Mouse (Mus musculus) left cerebral cortex, postnatal 36 days (tissue): ENCODE measurements around the gene Pcgf1. TPM values are rescaled to one million over a fixed set of nuclear protein-coding genes. Genes with fewer than 3 reads are reported as not detected.
A peak's percentile ranks its signal among the peaks of the same experiment; 100 is the strongest.

Experiments
- DNase-seq, 2 experiments: peaks; one replicate each; pipeline ENCODE4 v3.0.0; 2021 to 2022; ENCODE audit warnings: low spot score in 2 of 2, mixed read lengths in 1 of 2
- intact Hi-C: fragments of 180-260 bp; cut with DNase I; formaldehyde crosslinking; loops from one replicate; pipeline ENCODE4 v1.15.1; 2025
- microRNA-seq: library from miRNA; unstranded; fragments of <30 nt; microRNA quantifications from one replicate; pipeline ENCODE4 v1.2.0, GENCODE M21; 2022
- total RNA-seq, 2 experiments: library from RNA; stranded (reverse); gene quantifications; 2 replicates each; pipeline ENCODE4 v1.2.3; 2021

Pcgf1 gene
- total RNA-seq, 2 experiments from 2014 or later, result 21.6 to 35.9 TPM

GRCm38 (mm10) chr6:83118369-83118768 lies 40.7 kb downstream of the Pcgf1 start:
- DNase-seq, result no peak
- intact Hi-C loops, result loop anchor here (10.0 kb wide), 1 partner anchor 206 kb away; the partner anchor contains the start of genes Mob1a and Mthfd2

GRCm38 (mm10) chr6:83118825-83119733 lies 41.4 kb downstream of the Pcgf1 start:
- intact Hi-C loops, result loop anchor here (10.0 kb wide), 1 partner anchor 206 kb away; the partner anchor contains the start of genes Mob1a and Mthfd2

GRCm38 (mm10) chr6:83119734-83120051 lies 42.0 kb downstream of the Pcgf1 start:
- intact Hi-C loops, result loop anchor here (5.0 to 10.0 kb wide), 2 partner anchors 38 to 205 kb away; partner anchors contain the start of genes 1700003E16Rik, Mob1a, Mthfd2 and Wdr54
- DNase-seq, result no peak

More at GRCm38 (mm10) chr6:83118825-83119733, 41.4 kb downstream of the Pcgf1 start:
- no peak for DNase-seq

GRCm38 (mm10) chr6:83120930-83121862 lies 43.5 kb downstream of the Pcgf1 start, which contains the start of gene Wbp1:
Gene Wbp1, minus strand, starts transcription at chr6:83121559.
- peak; percentile 94 to 96 for DNase-seq
- intact Hi-C loops, result loop anchor here (5.0 kb wide), 1 partner anchor 36 kb away; the partner anchor contains the start of genes 1700003E16Rik and Wdr54

GRCm38 (mm10) chr6:83121863-83122710 lies 44.4 kb downstream of the Pcgf1 start:
- intact Hi-C loops, result loop anchor here (5.0 kb wide), 1 partner anchor 35 kb away; the partner anchor contains the start of genes 1700003E16Rik and Wdr54
- DNase-seq, result peak in 1 of 2 experiments; percentile 66

- no peak for DNase-seq
- intact Hi-C loops, result loop anchor here (5.0 kb wide), 1 partner anchor 34 kb away; the partner anchor contains the start of genes 1700003E16Rik and Wdr54
Observed at GRCm38 (mm10) chr6:83122961-83123360, 45.3 kb downstream of the Pcgf1 start.

- intact Hi-C loops, result loop anchor here (5.0 kb wide), 1 partner anchor 32 kb away; the partner anchor contains the start of genes 1700003E16Rik and Wdr54
- peak; percentile 87 to 90 for DNase-seq
Observed at GRCm38 (mm10) chr6:83124851-83125312, 47.2 kb downstream of the Pcgf1 start.

GRCm38 (mm10) chr6:83125331-83125730 lies 47.7 kb downstream of the Pcgf1 start, which contains the start of gene Ino80b:
Gene Ino80b, minus strand, starts transcription at chr6:83125431.
- no peak for DNase-seq
- intact Hi-C loops, result no loop called here

GRCm38 (mm10) chr6:83127419-83127818 lies 49.8 kb downstream of the Pcgf1 start:
- DNase-seq, result no peak
- intact Hi-C loops, result no loop called here

Small RNAs within 50 kb of the gene (microRNA-seq; reads per million reads assigned to microRNA genes)
- gene Mir3470a, result not detected
- gene Mir7040, result not detected

Other genes starting within 250 kb of the Pcgf1 start
- gene Sema4f, start 138.1 kb upstream of the Pcgf1 start, total RNA-seq, result 10 to 100 TPM; 37.2 to 39.0 TPM
- gene M1ap, start 131.0 kb upstream of the Pcgf1 start, total RNA-seq, result under 1 TPM in 1 of 2 experiments, not detected in 1; 0.22 TPM
- gene Dok1, start 44.4 kb upstream of the Pcgf1 start, total RNA-seq, result 1 to 10 TPM; 1.9 to 2.3 TPM
- gene Loxl3, start 43.7 kb upstream of the Pcgf1 start, total RNA-seq, result 1 to 10 TPM; 2.7 to 4.9 TPM
- 100 to 1,000 TPM; 112 to 131 TPM for gene Aup1, start 23.3 kb upstream of the Pcgf1 start, total RNA-seq
- gene Htra2, start 22.6 kb upstream of the Pcgf1 start, total RNA-seq, result 10 to 100 TPM; 41.6 to 48.5 TPM
- gene Dqx1, start 20.0 kb upstream of the Pcgf1 start, total RNA-seq, result under 1 TPM; 0.37 to 0.97 TPM
- gene Tlx2, start 7.6 kb upstream of the Pcgf1 start, total RNA-seq, result not detected
- not detected for gene Lbx2, start 8.5 kb downstream of the Pcgf1 start, total RNA-seq
- 1 to 10 TPM; 5.1 to 9.0 TPM for gene Ccdc142, start 23.7 kb downstream of the Pcgf1 start, total RNA-seq
- gene Gm42688, start 23.7 kb downstream of the Pcgf1 start, total RNA-seq, result 1 to 10 TPM; 5.3 to 5.9 TPM
- 10 to 100 TPM; 54.4 to 58.7 TPM for gene Mrpl53, start 31.2 kb downstream of the Pcgf1 start, total RNA-seq
- 10 to 100 TPM; 29.4 to 30.0 TPM for gene Mogs, start 37.6 kb downstream of the Pcgf1 start, total RNA-seq
- gene Wbp1, start 43.7 kb downstream of the Pcgf1 start, total RNA-seq, result 10 to 100 TPM; 33.5 to 46.6 TPM
- gene Ino80b, start 47.6 kb downstream of the Pcgf1 start, total RNA-seq, result 10 to 100 TPM; 20.5 to 26.0 TPM
- gene Rtkn, start 57.6 kb downstream of the Pcgf1 start, total RNA-seq, result 100 to 1,000 TPM in 1 of 2 experiments, 10 to 100 TPM in 1; 88.7 to 105 TPM
- 10 to 100 TPM; 29.1 to 31.3 TPM for gene Wdr54, start 78.5 kb downstream of the Pcgf1 start, total RNA-seq
- gene 1700003E16Rik, start 78.5 kb downstream of the Pcgf1 start, total RNA-seq, result 10 to 100 TPM; 27.4 to 31.5 TPM
- 100 to 1,000 TPM; 373 to 386 TPM for gene Dctn1, start 88.1 kb downstream of the Pcgf1 start, total RNA-seq
- under 1 TPM; 0.25 to 0.69 TPM for gene Slc4a5, start 142.0 kb downstream of the Pcgf1 start, total RNA-seq
- 1 to 10 TPM; 4.6 to 6.2 TPM for gene Mthfd2, start 248.0 kb downstream of the Pcgf1 start, total RNA-seq
- 10 to 100 TPM; 19.0 to 20.8 TPM for gene Mob1a, start 248.1 kb downstream of the Pcgf1 start, total RNA-seq